ENCODE assay signal across 8 mouse cellular contexts in genomic region chr17:56476402-56476752, GRCm38 (mm10). TPM values are rescaled to one million over a fixed set of nuclear protein-coding genes. Genes with fewer than 3 reads are reported as not detected.
DNase-seq lines count a peak whose midpoint lies in the region; ATAC-seq and TF ChIP-seq lines count a peak whose summit lies in the region.

Gene Ptprs (minus strand): TSS chr17:56476483.

- 0% methylated on average over 24 of the region's 27 CpGs for WGBS in hindbrain, embryonic 12.5 days
- WGBS in lung, postnatal 0 days, result 0% methylated on average over 27 of the region's 27 CpGs

- peak within 1 kb of the TSS; percentile 96 for H3K4me2 ChIP-seq in hindbrain, embryonic 12.5 days (replicated peaks)
- H3K4me2 ChIP-seq in lung, postnatal 0 days (replicated peaks; ENCODE audit: low read depth, low read length), result peak within 1 kb of the TSS; percentile 89

- no peak; the same call in 1 of the 2 replicates for TF ChIP-seq CTCF in lung, postnatal 0 days (IDR thresholded peaks at IDR 0.05)

- peaks cover 23% of the 10 kb centered on the region for H3K27me3 ChIP-seq in hindbrain, embryonic 12.5 days
- H3K27me3 ChIP-seq in lung, postnatal 0 days (replicated peaks; ENCODE audit: insufficient read depth, low read length), result peaks cover 24% of the 10 kb centered on the region; the same call in 1 of the 2 replicates

- H3K9me3 ChIP-seq in hindbrain, embryonic 12.5 days (replicated peaks), result no peaks in the 10 kb centered on the region
- no peaks in the 10 kb centered on the region for H3K9me3 ChIP-seq in lung, postnatal 0 days (ENCODE audit: low read length)

- H3K27ac ChIP-seq in hindbrain, embryonic 12.5 days, result peak within 1 kb of the TSS; percentile 96
- H3K27ac ChIP-seq in lung, postnatal 0 days (ENCODE audit: low read length), result peak within 1 kb of the TSS; percentile 38; the same call in 1 of the 2 replicates

- no peaks in the 10 kb centered on the region for H3K36me3 ChIP-seq in hindbrain, embryonic 12.5 days
- no peaks in the 10 kb centered on the region for H3K36me3 ChIP-seq in lung, postnatal 0 days (ENCODE audit: insufficient read depth, low read length)

- peak within 1 kb of the TSS; percentile 98 for H3K9ac ChIP-seq in hindbrain, embryonic 12.5 days
- peak within 1 kb of the TSS; percentile 44 for H3K9ac ChIP-seq in lung, postnatal 0 days (replicated peaks; ENCODE audit: low read depth)

- DNase-seq in MN1 (ENCODE audit: low spot score), result peak; percentile 97
- DNase-seq in cerebellum, adult 9-10 months, result peak; percentile 97
- peak; percentile 96 to 97 for DNase-seq in frontal cortex, postnatal 14 days (ENCODE audit: low spot score in 2 of 2)
- peak; percentile 98 to 99 for DNase-seq in layer of hippocampus, postnatal 10 days (ENCODE audit: low spot score in 2 of 2)
- peak; percentile 97 for DNase-seq in lung, postnatal 0 days (ENCODE audit: low spot score)
- peak; percentile 84 for DNase-seq in ovary, postnatal 14 days (ENCODE audit: low spot score)
- peak; percentile 90 to 93 for DNase-seq in thymus, postnatal 10 days (ENCODE audit: low spot score in 2 of 2)

- peak; percentile 81 for ATAC-seq in hindbrain, embryonic 12.5 days (ENCODE audit: low FRiP score)
- ATAC-seq in lung, postnatal 0 days, result peak; percentile 81

- peak within 1 kb of the TSS; percentile 90 for H3K4me3 ChIP-seq in hindbrain, embryonic 12.5 days
- peak within 1 kb of the TSS; percentile 55 for H3K4me3 ChIP-seq in lung, postnatal 0 days (ENCODE audit: low read depth, low read length)

- H3K4me1 ChIP-seq in hindbrain, embryonic 12.5 days, result peaks cover 45% of the 10 kb centered on the region
- H3K4me1 ChIP-seq in lung, postnatal 0 days (ENCODE audit: insufficient read depth, low read depth, low read length), result peaks cover 14% of the 10 kb centered on the region

- TF ChIP-seq EP300 in lung, postnatal 0 days (IDR thresholded peaks at IDR 0.05), result no peak

RNA-seq across cellular contexts. Expression of gene Ptprs, which starts in this region (rescaled TPM):
- polyA plus RNA-seq in hindbrain, embryonic 12.5 days (2016; fragmentation: Nextera tagmentation; extraction: Ambion mirVana), result 316 and 326 TPM in 2 replicates
- total RNA-seq in layer of hippocampus, postnatal 10 days (2021), result 100 to 1,000 TPM; 817 to 911 TPM
- polyA plus RNA-seq in lung, postnatal 0 days (2015; fragmentation: Nextera tagmentation; extraction: Ambion mirVana), result 25.6 and 29.6 TPM in 2 replicates

Comparison
In these comparisons a context has a peak if more than half of its experiments do, and no peak if none do; other contexts are left out.
1. Peak in every context shown above with its lines: DNase-seq, ATAC-seq, H3K4me3 ChIP-seq and H3K27ac ChIP-seq.
2. RNA of gene Ptprs (polyA plus RNA-seq): 316 to 326 TPM in hindbrain, embryonic 12.5 days; 25.6 to 29.6 TPM in lung, postnatal 0 days; every median in the first group is over 10 times any median in the second.